ENCODE assay signal across 8 mouse cellular contexts in genomic region chr13:22020901-22021339, GRCm38 (mm10). TPM values are rescaled to one million over a fixed set of nuclear protein-coding genes. Genes with fewer than 3 reads are reported as not detected.
A peak's percentile ranks its signal among the peaks of the same experiment; 100 is the strongest.
DNase-seq lines count a peak whose midpoint lies in the region; ATAC-seq and TF ChIP-seq lines count a peak whose summit lies in the region.

No protein-coding gene starts in this region.

- no peak for TF ChIP-seq CTCF in Patski (IDR thresholded peaks at IDR 0.05)

- DNase-seq in cerebellum, postnatal 25 days: peak; percentile 62 to 66
- DNase-seq in cerebellum, adult 11-12 months: no peak
- no peak for DNase-seq in Patski (ENCODE audit: low read depth, low spot score)
- DNase-seq in embryonic facial prominence, embryonic 14.5 days (ENCODE audit: low spot score): peak; percentile 80
- peak; percentile 74 for DNase-seq in kidney, adult 9 months

- no peaks in the 10 kb centered on the region for H3K4me1 ChIP-seq in embryonic facial prominence, embryonic 14.5 days (ENCODE audit: control insufficient read depth, insufficient read depth, low read length)
- no peaks in the 10 kb centered on the region for H3K4me1 ChIP-seq in heart, embryonic 12.5 days (replicated peaks)
- H3K4me1 ChIP-seq in lung, embryonic 16.5 days (replicated peaks; ENCODE audit: control insufficient read depth, insufficient read depth, low read length): peaks cover 9% of the 10 kb centered on the region; the same call in 1 of the 2 replicates

- WGBS in embryonic facial prominence, embryonic 14.5 days: 0% methylated on average over 8 of the region's 8 CpGs
- WGBS in heart, embryonic 12.5 days: under 1% methylated on average over 8 of the region's 8 CpGs
- under 1% methylated on average over 8 of the region's 8 CpGs for WGBS in lung, embryonic 16.5 days

- H3K9me3 ChIP-seq in embryonic facial prominence, embryonic 14.5 days (ENCODE audit: control insufficient read depth, low read length): no peaks in the 10 kb centered on the region
- H3K9me3 ChIP-seq in heart, embryonic 12.5 days (replicated peaks): no peaks in the 10 kb centered on the region
- H3K9me3 ChIP-seq in lung, embryonic 16.5 days (ENCODE audit: control insufficient read depth, low read length): no peaks in the 10 kb centered on the region

- CTCF ChIA-PET in Patski (lab: Charles Lee): interaction anchor here (1.0 to 1.4 kb wide), 2 partner anchors 10 to 47 kb away, joined by 4 to 6 read pairs; no protein-coding TSS in a partner anchor

- no peaks in the 10 kb centered on the region for H3K36me3 ChIP-seq in embryonic facial prominence, embryonic 14.5 days (ENCODE audit: control insufficient read depth, insufficient read depth, low read length)
- H3K36me3 ChIP-seq in heart, embryonic 12.5 days: no peaks in the 10 kb centered on the region
- H3K36me3 ChIP-seq in lung, embryonic 16.5 days (ENCODE audit: control insufficient read depth, insufficient read depth, low read length): no peaks in the 10 kb centered on the region

- POLR2A ChIA-PET in Patski (lab: Charles Lee): no interaction called here

- peak; percentile 30 for ATAC-seq in Patski
- ATAC-seq in embryonic facial prominence, embryonic 14.5 days (ENCODE audit: low read depth): peak; percentile 73
- ATAC-seq in heart, embryonic 12.5 days (ENCODE audit: insufficient number of reproducible peaks, low FRiP score): peak; percentile 75
- peak; percentile 68 for ATAC-seq in lung, embryonic 16.5 days (ENCODE audit: low read depth)
- ATAC-seq in neutrophil, adult 5-6 weeks (ENCODE audit: extremely low read depth, insufficient number of reproducible peaks, low FRiP score, poor library complexity, severe bottlenecking): peak; percentile 38

- no peaks in the 10 kb centered on the region for H3K27me3 ChIP-seq in Patski
- H3K27me3 ChIP-seq in embryonic facial prominence, embryonic 14.5 days (replicated peaks; ENCODE audit: control insufficient read depth, insufficient read depth, low read length): peaks cover 34% of the 10 kb centered on the region
- H3K27me3 ChIP-seq in heart, embryonic 12.5 days (replicated peaks): no peaks in the 10 kb centered on the region
- no peaks in the 10 kb centered on the region; the same call in 1 of the 2 replicates for H3K27me3 ChIP-seq in lung, embryonic 16.5 days (ENCODE audit: control insufficient read depth, insufficient read depth, low read depth, low read length)

- in situ Hi-C loops in Patski (cut with MboI; ENCODE audit: low pct_unique_long_range_greater_than_20kb): loop anchor here (10.0 kb wide), 1 partner anchor 1414 kb away; no protein-coding TSS in a partner anchor

- peak overlapping the region; percentile 43 for H3K4me3 ChIP-seq in embryonic facial prominence, embryonic 14.5 days (ENCODE audit: low read depth, low read length)
- peak overlapping the region; percentile 61 for H3K4me3 ChIP-seq in heart, embryonic 12.5 days
- H3K4me3 ChIP-seq in lung, embryonic 16.5 days (ENCODE audit: low read length): peak overlapping the region; percentile 46

- peak overlapping the region; percentile 67 for H3K4me2 ChIP-seq in embryonic facial prominence, embryonic 14.5 days (ENCODE audit: low read depth, low read length)
- H3K4me2 ChIP-seq in heart, embryonic 12.5 days: peak overlapping the region; percentile 79
- H3K4me2 ChIP-seq in lung, embryonic 16.5 days (ENCODE audit: low read depth, low read length): peak overlapping the region; percentile 87

- no peak overlapping the region for H3K27ac ChIP-seq in embryonic facial prominence, embryonic 14.5 days (replicated peaks; ENCODE audit: low read depth, low read length)
- H3K27ac ChIP-seq in heart, embryonic 12.5 days (ENCODE audit: poor library complexity, severe bottlenecking): no peak overlapping the region
- H3K27ac ChIP-seq in lung, embryonic 16.5 days (ENCODE audit: low read length): peak overlapping the region; percentile 49; the same call in 1 of the 2 replicates

- H3K9ac ChIP-seq in embryonic facial prominence, embryonic 14.5 days (ENCODE audit: low read depth, low read length): peak overlapping the region; percentile 53
- peak overlapping the region; percentile 71 for H3K9ac ChIP-seq in heart, embryonic 12.5 days
- H3K9ac ChIP-seq in lung, embryonic 16.5 days (ENCODE audit: low read length): peak overlapping the region; percentile 65

RNA-seq across cellular contexts. Expression of gene Prss16, which starts 11.4 kb away (rescaled TPM):
- 6.3 TPM for polyA plus RNA-seq in Patski (2021)
- polyA plus RNA-seq in embryonic facial prominence, embryonic 14.5 days (2014; fragmentation: Nextera tagmentation; extraction: Ambion mirVana): 0.70 and 0.83 TPM in 2 replicates
- polyA plus RNA-seq in heart, embryonic 12.5 days (2016; fragmentation: Nextera tagmentation; extraction: Ambion mirVana): 0.17 and 0.28 TPM in 2 replicates
- 10.0 and 26.0 TPM in 2 replicates for polyA plus RNA-seq in lung, embryonic 16.5 days (2015; fragmentation: Nextera tagmentation; extraction: Ambion mirVana)
- 0.61 and 2.9 TPM in 2 replicates for total RNA-seq in neutrophil, adult 5-6 weeks (2017)

RNA-seq across cellular contexts. Expression of gene Hist1h2ah, which starts 14.4 kb away (rescaled TPM):
- 1.6 TPM for polyA plus RNA-seq in Patski (2021)
- polyA plus RNA-seq in embryonic facial prominence, embryonic 14.5 days (2014; fragmentation: Nextera tagmentation; extraction: Ambion mirVana): 13.1 TPM in 1 of 2 replicates, not detected in the other
- polyA plus RNA-seq in heart, embryonic 12.5 days (2016; fragmentation: Nextera tagmentation; extraction: Ambion mirVana): 3.7 and 5.0 TPM in 2 replicates
- polyA plus RNA-seq in lung, embryonic 16.5 days (2015; fragmentation: Nextera tagmentation; extraction: Ambion mirVana): 2.3 and 15.3 TPM in 2 replicates
- 15.1 and 66.2 TPM in 2 replicates for total RNA-seq in neutrophil, adult 5-6 weeks (2017)

RNA-seq across cellular contexts. Expression of gene Hist1h2bk, which starts 14.8 kb away (rescaled TPM):
- polyA plus RNA-seq in Patski (2021): 15.2 TPM
- polyA plus RNA-seq in embryonic facial prominence, embryonic 14.5 days (2014; fragmentation: Nextera tagmentation; extraction: Ambion mirVana): 3.9 and 6.6 TPM in 2 replicates
- 2.3 and 3.6 TPM in 2 replicates for polyA plus RNA-seq in heart, embryonic 12.5 days (2016; fragmentation: Nextera tagmentation; extraction: Ambion mirVana)
- 6.6 and 7.3 TPM in 2 replicates for polyA plus RNA-seq in lung, embryonic 16.5 days (2015; fragmentation: Nextera tagmentation; extraction: Ambion mirVana)
- 11.9 and 12.2 TPM in 2 replicates for total RNA-seq in neutrophil, adult 5-6 weeks (2017)

RNA-seq across cellular contexts. Expression of gene Hist1h4i, which starts 20.2 kb away (rescaled TPM):
- 10.2 TPM for polyA plus RNA-seq in Patski (2021)
- 11.8 and 13.3 TPM in 2 replicates for polyA plus RNA-seq in embryonic facial prominence, embryonic 14.5 days (2014; fragmentation: Nextera tagmentation; extraction: Ambion mirVana)
- polyA plus RNA-seq in heart, embryonic 12.5 days (2016; fragmentation: Nextera tagmentation; extraction: Ambion mirVana): 10.4 and 12.2 TPM in 2 replicates
- polyA plus RNA-seq in lung, embryonic 16.5 days (2015; fragmentation: Nextera tagmentation; extraction: Ambion mirVana): 23.6 and 24.3 TPM in 2 replicates
- 59.4 and 71.0 TPM in 2 replicates for total RNA-seq in neutrophil, adult 5-6 weeks (2017)

RNA-seq across cellular contexts. Expression of gene Hist1h2ag, which starts 21.8 kb away (rescaled TPM):
- not detected for polyA plus RNA-seq in Patski (2021)
- 24.9 and 28.8 TPM in 2 replicates for polyA plus RNA-seq in embryonic facial prominence, embryonic 14.5 days (2014; fragmentation: Nextera tagmentation; extraction: Ambion mirVana)
- polyA plus RNA-seq in heart, embryonic 12.5 days (2016; fragmentation: Nextera tagmentation; extraction: Ambion mirVana): 11.6 and 14.5 TPM in 2 replicates
- polyA plus RNA-seq in lung, embryonic 16.5 days (2015; fragmentation: Nextera tagmentation; extraction: Ambion mirVana): 36.8 and 53.7 TPM in 2 replicates
- 24.6 and 26.2 TPM in 2 replicates for total RNA-seq in neutrophil, adult 5-6 weeks (2017)

Comparison
In these comparisons a context has a peak if more than half of its experiments do, and no peak if none do; other contexts are left out.
1. DNase-seq: peak in cerebellum, postnatal 25 days (2 of 2), embryonic facial prominence, embryonic 14.5 days (single experiment) and kidney, adult 9 months (single experiment); none in cerebellum, adult 11-12 months (single experiment) and Patski (single experiment).
2. Peak in every context shown above with its lines, with median percentiles within 50 percentile points of each other: ATAC-seq, H3K4me2 ChIP-seq, H3K4me3 ChIP-seq and H3K9ac ChIP-seq.